Mouse (Mus musculus): ENCODE data around the gene Wfdc16.

The Wfdc16 gene

GRCm38 (mm10) chr2:164638696-164639095 is at the start of gene Wfdc16:
Gene Wfdc16 (minus strand): TSS chr2:164638796.
- DNase-seq (ENCODE audit: low spot score) = no peak

- no peak for DNase-seq (ENCODE audit: low spot score)
These were observed 46.2 kb upstream of the Wfdc16 start, which contains the start of gene Wfdc13 for GRCm38 (mm10) chr2:164684807-164685206. Gene Wfdc13 (plus strand): TSS chr2:164685107.

- DNase-seq (ENCODE audit: low spot score) = no peak
These were observed 41.3 kb upstream of the Wfdc16 start for GRCm38 (mm10) chr2:164679906-164680305.

GRCm38 (mm10) chr2:164678848-164679625 is 40.4 kb upstream of the Wfdc16 start:
- peak; percentile 56 for DNase-seq (ENCODE audit: low spot score)

GRCm38 (mm10) chr2:164676916-164677685 is 38.5 kb upstream of the Wfdc16 start:
- no peak for DNase-seq (ENCODE audit: low spot score)

GRCm38 (mm10) chr2:164676103-164676502 is 37.5 kb upstream of the Wfdc16 start:
- DNase-seq (ENCODE audit: low spot score) = no peak

GRCm38 (mm10) chr2:164673987-164674386 is 35.4 kb upstream of the Wfdc16 start, which contains the start of gene Wfdc11:
Gene Wfdc11 (minus strand): TSS chr2:164674087.
- DNase-seq (ENCODE audit: low spot score) = no peak

GRCm38 (mm10) chr2:164670938-164671337 is 32.3 kb upstream of the Wfdc16 start:
- no peak for DNase-seq (ENCODE audit: low spot score)

- no peak for DNase-seq (ENCODE audit: low spot score)
These were observed 31.7 kb upstream of the Wfdc16 start for GRCm38 (mm10) chr2:164670261-164670660.

- no peak for DNase-seq (ENCODE audit: low spot score)
These were observed 26.3 kb upstream of the Wfdc16 start for GRCm38 (mm10) chr2:164664851-164665250.

- DNase-seq (ENCODE audit: low spot score) = no peak
These were observed 17.9 kb upstream of the Wfdc16 start, which contains the start of gene Wfdc9 for GRCm38 (mm10) chr2:164656483-164656882. Gene Wfdc9 (minus strand): TSS chr2:164656583.

GRCm38 (mm10) chr2:164655858-164656257 is 17.3 kb upstream of the Wfdc16 start, which contains the start of gene Wfdc10:
Gene Wfdc10 (plus strand): TSS chr2:164656046.
- peak; percentile 26 for DNase-seq (ENCODE audit: low spot score)

GRCm38 (mm10) chr2:164641881-164642673 is 3.5 kb upstream of the Wfdc16 start:
- no peak for DNase-seq (ENCODE audit: low spot score)

GRCm38 (mm10) chr2:164641129-164641528 is 2.5 kb upstream of the Wfdc16 start:
- no peak for DNase-seq (ENCODE audit: low spot score)

- no peak for DNase-seq (ENCODE audit: low spot score)
These were observed 3.3 kb downstream of the Wfdc16 start for GRCm38 (mm10) chr2:164635266-164635665.

- DNase-seq (ENCODE audit: low spot score) = no peak
These were observed 16.8 kb downstream of the Wfdc16 start for GRCm38 (mm10) chr2:164621775-164622174.

GRCm38 (mm10) chr2:164619050-164619449 is 19.5 kb downstream of the Wfdc16 start:
- no peak for DNase-seq (ENCODE audit: low spot score)

GRCm38 (mm10) chr2:164615386-164615785 is 23.2 kb downstream of the Wfdc16 start:
- no peak for DNase-seq (ENCODE audit: low spot score)

GRCm38 (mm10) chr2:164613471-164613870 is 25.1 kb downstream of the Wfdc16 start, which contains the start of the genes Wfdc6b and Wfdc8:
Gene Wfdc6b (plus strand): TSS chr2:164613522.
Gene Wfdc8 (minus strand): TSS chr2:164613626.
- DNase-seq (ENCODE audit: low spot score) = peak; percentile 14

GRCm38 (mm10) chr2:164608781-164609180 is 29.8 kb downstream of the Wfdc16 start:
- DNase-seq (ENCODE audit: low spot score) = no peak

GRCm38 (mm10) chr2:164604411-164604810 is 34.2 kb downstream of the Wfdc16 start:
- no peak for DNase-seq (ENCODE audit: low spot score)

- DNase-seq (ENCODE audit: low spot score) = no peak
These were observed 35.1 kb downstream of the Wfdc16 start for GRCm38 (mm10) chr2:164603482-164603881.

Measured in urinary bladder, postnatal 25 days (tissue).